Mouse (Mus musculus) cerebellum, adult 2 months (tissue): ENCODE measurements around the gene Zfp827.

Experiments
- CTCF ChIP-seq: fragments of 200-500 bp; IDR thresholded peaks from 2 replicates; pipeline ENCODE4 v1.5.1; 2011; ENCODE audit warnings: low read depth, mild to moderate bottlenecking, control low read depth, low read length, moderate library complexity, borderline replicate concordance; ENCODE audit not compliant: insufficient read depth
- POLR2A ChIP-seq: fragments of 200-500 bp; IDR thresholded peaks from 2 replicates; pipeline ENCODE4 v1.6.1; 2011; ENCODE audit warnings: low read length, control low read depth, borderline replicate concordance; ENCODE audit not compliant: insufficient read depth

GRCm38 (mm10) chr8:79104634-79105033 lies 76.4 kb downstream of the Zfp827 start:
- TF ChIP-seq POLR2A (no peak), CTCF (no peak)
